Mouse (Mus musculus) left cerebral cortex, adult 11 months (tissue): ENCODE results near the gene Tnmd.

ENCODE experiments used
- DNase-seq: peaks from one replicate; pipeline ENCODE4 v3.0.0; 2022; ENCODE audit warnings: low spot score

Gene Tnmd

DNA sequence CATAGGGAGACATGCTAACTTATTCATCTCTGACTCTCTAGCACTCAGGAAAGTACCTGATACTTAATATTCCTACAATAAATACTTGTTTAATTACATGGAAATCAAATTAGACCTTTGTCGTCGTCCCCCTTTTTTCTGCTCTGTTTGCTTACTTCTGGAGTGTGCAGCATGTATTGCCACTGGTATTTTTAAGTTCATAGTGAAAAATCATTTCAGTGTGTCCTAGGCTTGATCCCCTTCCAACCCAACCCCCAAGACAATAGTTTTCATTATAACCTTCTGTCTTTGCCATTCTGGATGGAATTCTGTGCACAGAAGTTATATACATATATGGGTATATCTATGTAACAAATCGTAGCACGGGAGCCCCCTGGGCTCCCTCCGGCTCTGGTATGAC is at the start of gene Tnmd:
Gene Tnmd (plus strand): TSS at position 301 of the 400 bp plus-strand sequence.
- no peak for DNase-seq

GRCm38 (mm10) chrX:133853637-133854036 is 2.9 kb downstream of the Tnmd start:
- no peak for DNase-seq

DNA sequence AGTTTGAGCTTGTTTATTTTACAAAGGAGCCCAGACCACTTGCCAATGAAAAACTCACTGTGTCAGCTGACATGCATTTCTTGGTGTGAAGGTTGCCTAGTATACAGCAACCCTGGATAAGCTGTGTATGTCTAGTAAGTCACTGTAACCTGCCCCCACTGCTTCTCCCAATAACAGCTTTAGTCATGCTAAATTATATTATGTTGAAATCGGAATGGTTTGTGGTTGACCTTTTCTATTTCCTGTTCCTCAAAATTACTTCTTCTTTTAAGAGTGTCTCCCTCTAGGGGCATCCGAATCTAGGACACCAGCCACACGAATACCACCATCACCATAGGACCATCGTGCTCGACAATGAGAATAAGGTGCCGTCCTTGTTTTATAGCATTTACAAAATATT is 19.0 kb downstream of the Tnmd start:
- no peak for DNase-seq

DNA sequence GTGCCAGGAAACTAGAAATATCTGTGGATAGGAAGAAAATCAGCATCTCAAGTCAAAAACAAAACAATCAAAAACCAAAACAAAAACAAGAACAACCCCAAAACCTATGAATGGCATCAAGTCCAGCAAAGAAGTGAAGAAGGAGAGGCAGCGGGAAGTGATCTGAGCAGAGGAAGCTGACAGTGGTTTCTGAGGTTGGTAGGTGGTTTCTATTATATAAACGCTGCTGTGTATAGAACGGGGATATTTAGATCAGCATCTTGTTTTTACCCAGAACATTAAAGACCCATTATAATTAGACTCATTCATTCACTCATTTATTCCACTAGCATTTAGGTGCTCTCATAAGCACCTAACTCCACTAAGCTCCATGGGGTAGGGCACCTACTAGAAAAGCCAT is 36.5 kb downstream of the Tnmd start:
- DNase-seq: no peak

- no peak for DNase-seq
These were observed 37.3 kb downstream of the Tnmd start for GRCm38 (mm10) chrX:133888111-133888510.

DNA sequence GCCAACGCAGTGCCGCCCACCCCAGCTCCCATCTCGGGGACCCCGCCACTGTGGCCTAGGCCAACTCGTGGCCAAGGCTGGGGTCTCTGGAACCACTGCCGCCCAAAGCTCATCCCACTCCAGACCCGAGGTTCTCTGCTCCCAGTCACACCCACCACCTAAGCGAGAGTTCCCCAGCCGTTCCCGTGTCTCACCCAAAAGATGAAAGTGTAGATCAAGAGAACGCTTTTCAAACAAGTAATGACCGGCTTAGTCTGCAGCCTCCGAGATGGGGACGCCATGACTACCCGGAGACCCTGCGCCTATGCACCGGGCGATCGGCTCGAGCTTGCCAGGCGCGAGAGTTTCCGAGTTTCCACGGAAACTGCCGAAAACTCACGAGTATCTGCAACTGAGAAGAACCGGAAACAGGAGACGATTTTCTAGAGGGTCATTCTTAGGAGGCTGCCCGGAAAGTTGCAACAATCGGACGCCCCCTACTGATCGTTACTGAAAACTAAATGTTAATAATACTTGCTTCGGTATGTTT is 47.3 kb downstream of the Tnmd start, which contains the start of gene Tspan6:
Gene Tspan6 (minus strand): TSS at position 416 of the 529 bp plus-strand sequence.
- peak; percentile 51 for DNase-seq

- DNase-seq: no peak
These were observed 57.5 kb downstream of the Tnmd start, which contains the start of gene Srpx2 for GRCm38 (mm10) chrX:133908261-133908660. Gene Srpx2 (plus strand): TSS chrX:133908426.

DNA sequence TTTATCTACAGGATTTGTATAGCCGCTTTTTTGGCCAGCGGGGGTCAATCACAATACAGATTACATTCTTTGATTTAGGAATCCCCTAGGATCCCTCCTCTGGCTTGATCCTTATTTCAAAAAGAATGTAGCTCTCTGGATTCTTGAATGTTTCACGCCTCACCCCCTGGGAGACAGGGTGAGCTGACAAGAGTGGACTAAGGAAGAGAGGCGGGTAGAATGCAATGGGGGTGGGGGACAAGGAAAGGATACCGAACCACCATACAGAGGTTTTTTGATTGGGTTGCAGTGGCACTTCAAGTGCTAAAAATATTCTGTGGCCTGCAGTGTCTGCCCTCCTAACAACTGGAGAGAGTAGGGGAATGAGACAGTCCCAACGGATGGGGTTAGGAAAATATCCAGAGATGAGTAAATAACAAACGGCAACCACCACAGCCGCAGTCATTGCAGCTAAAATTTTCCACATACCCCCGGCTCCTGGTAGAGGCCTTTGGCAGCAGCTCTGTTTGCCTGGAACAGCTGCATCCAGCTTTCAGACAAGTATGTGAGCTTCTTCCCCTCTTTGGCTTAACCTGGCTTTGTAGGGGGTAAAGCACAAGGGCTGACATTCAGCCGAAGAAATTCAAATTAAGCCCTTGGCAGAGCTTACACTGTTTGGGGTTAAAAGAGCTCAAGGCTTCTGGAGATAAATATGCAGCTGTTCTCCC is 60.8 kb downstream of the Tnmd start:
- no peak for DNase-seq

DNA sequence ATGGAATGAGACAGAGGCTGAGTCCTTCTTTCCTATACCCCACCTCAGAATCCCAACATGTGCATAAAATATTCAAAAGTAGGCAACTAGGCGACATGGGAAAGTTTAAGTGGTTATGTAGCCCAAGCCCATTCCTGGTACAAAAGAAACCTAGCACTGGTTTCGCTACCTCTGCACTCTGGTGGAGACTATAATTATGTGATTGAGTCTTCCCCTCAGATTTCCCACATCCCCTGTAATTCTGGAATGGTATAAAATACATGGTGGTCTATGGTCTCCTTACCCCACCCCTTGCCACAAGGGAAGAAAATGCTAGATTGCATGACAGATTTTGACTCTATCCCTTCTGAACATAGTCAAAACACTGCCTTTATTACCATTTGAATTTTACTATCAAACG is 62.2 kb downstream of the Tnmd start:
- DNase-seq: no peak

GRCm38 (mm10) chrX:133914219-133914618 is 63.4 kb downstream of the Tnmd start:
- no peak for DNase-seq
